Mouse (Mus musculus): ENCODE data around the gene Gm20388. TPM values are rescaled to one million over a fixed set of nuclear protein-coding genes. Genes with fewer than 3 reads are reported as not detected.

Gene Gm20388
- polyA plus RNA-seq, 1 experiment from 2014 or later: not detected

DNA sequence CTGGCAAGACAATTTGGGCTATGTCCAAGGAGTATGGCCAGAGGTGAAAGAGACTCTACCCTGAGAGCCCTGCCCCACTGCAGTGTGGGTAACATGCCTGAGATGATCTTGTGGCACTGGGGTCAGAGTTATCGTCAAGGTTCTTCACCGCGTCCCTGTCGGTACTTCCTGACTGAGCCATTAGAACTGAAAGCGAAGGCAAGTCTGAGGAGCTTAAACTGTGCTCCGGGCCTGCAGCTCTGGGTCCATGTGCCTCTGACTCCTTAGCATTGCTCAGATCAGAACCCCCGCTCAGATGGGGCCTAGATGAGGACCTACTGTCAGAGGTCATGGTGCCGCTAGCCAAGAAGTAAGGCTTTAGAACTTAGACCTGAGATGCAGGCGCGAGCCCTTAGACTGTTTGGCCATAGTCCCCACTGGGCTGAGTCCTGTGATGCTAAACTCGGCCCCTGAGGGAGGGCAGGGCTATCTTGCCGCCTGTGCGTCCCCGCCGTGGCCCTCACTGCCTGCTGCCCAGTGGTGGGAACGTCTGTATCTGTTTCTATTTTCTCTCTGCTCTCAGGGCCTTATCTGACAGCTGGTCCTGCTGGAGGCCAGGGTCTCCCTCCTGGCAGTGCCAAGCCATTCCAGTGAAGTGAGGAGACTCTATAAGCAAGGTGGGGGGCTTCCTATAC is 2389.1 kb downstream of the Gm20388 start:
- 68% methylated on average over 16 of the region's 16 CpGs for WGBS
- no peak for ATAC-seq (ENCODE audit: insufficient number of reproducible peaks, insufficient read depth, low FRiP score, low TSS enrichment, low read depth)
- H3K27ac ChIP-seq: no peak overlapping the region
- peaks cover 48% of the 10 kb centered on the region for H3K4me1 ChIP-seq
- H3K4me3 ChIP-seq: no peak overlapping the region
- H3K9me3 ChIP-seq: no peaks in the 10 kb centered on the region
- H3K36me3 ChIP-seq: no peaks in the 10 kb centered on the region
- no peaks in the 10 kb centered on the region for H3K27me3 ChIP-seq
- H3K4me2 ChIP-seq: no peak overlapping the region
- no peak overlapping the region for H3K9ac ChIP-seq

- H3K27ac ChIP-seq: no peak overlapping the region
Observed at GRCm38 (mm10) chr8:122301081-122301480, 2390.4 kb downstream of the Gm20388 start.

DNA sequence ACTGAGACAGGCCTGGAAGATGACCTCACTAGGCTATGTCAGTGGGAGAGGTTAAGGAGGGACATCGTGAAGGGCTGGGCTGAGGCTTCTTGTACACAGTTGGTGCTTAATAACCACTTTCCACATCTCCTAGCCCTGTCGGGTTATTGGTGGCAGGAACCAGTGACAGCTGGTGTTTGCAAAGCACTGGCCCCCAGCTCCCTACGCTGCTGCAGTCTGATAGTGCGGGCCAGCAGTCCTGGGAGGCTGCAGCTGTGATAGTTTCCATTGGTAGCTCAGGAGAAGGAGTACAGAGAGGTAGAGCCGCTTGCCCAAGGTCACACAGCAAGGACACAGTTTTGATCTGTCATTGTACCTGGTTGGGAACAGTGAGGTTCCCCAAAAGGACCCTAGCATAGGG is 2391.2 kb downstream of the Gm20388 start:
- Histone ChIP-seq H3K27ac (no peak overlapping the region), H3K4me2 (no peak overlapping the region; the same call in 1 of the 2 replicates), H3K36me3 (0 out of 2 replicates have a peak, but pooled peaks cover 5% of the 10 kb centered on the region), H3K27me3 (no peaks in the 10 kb centered on the region), H3K4me3 (no peak overlapping the region), H3K4me1 (peaks cover 30% of the 10 kb centered on the region), H3K9me3 (no peaks in the 10 kb centered on the region), H3K9ac (no peak overlapping the region)
- no peak for ATAC-seq (ENCODE audit: insufficient number of reproducible peaks, insufficient read depth, low FRiP score, low TSS enrichment, low read depth)
- WGBS: 86% methylated on average over 5 of the region's 5 CpGs

More at GRCm38 (mm10) chr8:122301081-122301480, 2390.4 kb downstream of the Gm20388 start:
- Histone ChIP-seq H3K9me3 (no peaks in the 10 kb centered on the region), H3K4me2 (no peak overlapping the region), H3K27me3 (no peaks in the 10 kb centered on the region), H3K4me3 (no peak overlapping the region), H3K36me3 (no peaks in the 10 kb centered on the region), H3K4me1 (peaks cover 37% of the 10 kb centered on the region), H3K9ac (no peak overlapping the region)
- no peak for ATAC-seq (ENCODE audit: insufficient number of reproducible peaks, insufficient read depth, low FRiP score, low TSS enrichment, low read depth)
- WGBS: 83% methylated on average over 13 of the region's 13 CpGs

GRCm38 (mm10) chr8:122303451-122303850 is 2392.8 kb downstream of the Gm20388 start:
- Histone ChIP-seq H3K4me2 (no peak overlapping the region), H3K4me1 (peaks cover 19% of the 10 kb centered on the region), H3K4me3 (no peak overlapping the region), H3K27ac (no peak overlapping the region), H3K9me3 (no peaks in the 10 kb centered on the region), H3K36me3 (peaks cover 13% of the 10 kb centered on the region; the same call in 1 of the 2 replicates), H3K27me3 (no peaks in the 10 kb centered on the region), H3K9ac (no peak overlapping the region)
- no peak for ATAC-seq (ENCODE audit: insufficient number of reproducible peaks, insufficient read depth, low FRiP score, low TSS enrichment, low read depth)
- WGBS: 65% methylated on average over 6 of the region's 6 CpGs

GRCm38 (mm10) chr8:122304058-122304457 is 2393.4 kb downstream of the Gm20388 start:
- H3K27me3 ChIP-seq: no peaks in the 10 kb centered on the region
- H3K9me3 ChIP-seq: no peaks in the 10 kb centered on the region
- ATAC-seq (ENCODE audit: insufficient number of reproducible peaks, insufficient read depth, low FRiP score, low TSS enrichment, low read depth): no peak
- peaks cover 16% of the 10 kb centered on the region; the same call in 1 of the 2 replicates for H3K36me3 ChIP-seq
- H3K9ac ChIP-seq: no peak overlapping the region
- no peak overlapping the region for H3K4me2 ChIP-seq
- H3K4me3 ChIP-seq: no peak overlapping the region
- no peak overlapping the region for H3K27ac ChIP-seq
- peaks cover 16% of the 10 kb centered on the region for H3K4me1 ChIP-seq
- 7% methylated on average over 3 of the region's 3 CpGs for WGBS

- H3K4me1 ChIP-seq: peaks cover 16% of the 10 kb centered on the region
- H3K4me3 ChIP-seq: no peak overlapping the region
- no peak overlapping the region for H3K4me2 ChIP-seq
- peaks cover 19% of the 10 kb centered on the region; the same call in 1 of the 2 replicates for H3K36me3 ChIP-seq
- H3K27me3 ChIP-seq: no peaks in the 10 kb centered on the region
- 84% methylated on average over 26 of the region's 26 CpGs for WGBS
- no peaks in the 10 kb centered on the region for H3K9me3 ChIP-seq
- no peak for ATAC-seq (ENCODE audit: insufficient number of reproducible peaks, insufficient read depth, low FRiP score, low TSS enrichment, low read depth)
- no peak overlapping the region for H3K9ac ChIP-seq
- no peak overlapping the region; the same call in 1 of the 2 replicates for H3K27ac ChIP-seq
Observed at GRCm38 (mm10) chr8:122306660-122307399, 2396.2 kb downstream of the Gm20388 start.

DNA sequence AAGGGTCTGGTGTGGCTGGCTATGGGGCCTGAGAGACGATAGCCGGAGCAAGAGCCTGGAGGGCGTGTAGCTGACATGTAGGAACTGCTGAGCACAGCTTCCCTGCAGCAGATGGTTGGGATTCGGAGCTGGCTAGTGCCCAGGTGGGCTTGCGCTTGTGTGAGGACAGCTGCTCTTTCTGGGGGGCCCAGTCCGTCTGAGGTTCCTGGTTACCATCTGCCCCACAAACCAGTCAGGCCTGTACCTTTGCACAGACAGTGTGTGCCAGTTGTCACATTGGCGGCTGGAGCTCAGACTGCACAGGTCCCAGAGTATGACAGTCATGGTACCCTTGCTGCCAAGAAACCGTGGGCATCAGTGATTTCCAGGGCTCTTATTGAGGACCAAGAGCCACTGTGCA is 2397.2 kb downstream of the Gm20388 start:
- no peak overlapping the region for H3K4me3 ChIP-seq
- no peak overlapping the region for H3K4me2 ChIP-seq
- no peaks in the 10 kb centered on the region for H3K9me3 ChIP-seq
- peaks cover 19% of the 10 kb centered on the region; the same call in 1 of the 2 replicates for H3K36me3 ChIP-seq
- ATAC-seq (ENCODE audit: insufficient number of reproducible peaks, insufficient read depth, low FRiP score, low TSS enrichment, low read depth): no peak
- H3K9ac ChIP-seq: peak overlapping the region; percentile 49
- no peaks in the 10 kb centered on the region for H3K27me3 ChIP-seq
- H3K27ac ChIP-seq: no peak overlapping the region
- 78% methylated on average over 8 of the region's 8 CpGs for WGBS
- H3K4me1 ChIP-seq: peaks cover 8% of the 10 kb centered on the region

- Histone ChIP-seq H3K27ac (no peak overlapping the region), H3K4me3 (no peak overlapping the region), H3K27me3 (no peaks in the 10 kb centered on the region), H3K9ac (no peak overlapping the region), H3K4me2 (no peak overlapping the region), H3K9me3 (no peaks in the 10 kb centered on the region), H3K36me3 (peaks cover 19% of the 10 kb centered on the region; the same call in 1 of the 2 replicates), H3K4me1 (no peaks in the 10 kb centered on the region; the same call in 1 of the 2 replicates)
- no peak for ATAC-seq (ENCODE audit: insufficient number of reproducible peaks, insufficient read depth, low FRiP score, low TSS enrichment, low read depth)
- 86% methylated on average over 12 of the region's 12 CpGs for WGBS
Observed at GRCm38 (mm10) chr8:122309272-122309671, 2398.6 kb downstream of the Gm20388 start.

DNA sequence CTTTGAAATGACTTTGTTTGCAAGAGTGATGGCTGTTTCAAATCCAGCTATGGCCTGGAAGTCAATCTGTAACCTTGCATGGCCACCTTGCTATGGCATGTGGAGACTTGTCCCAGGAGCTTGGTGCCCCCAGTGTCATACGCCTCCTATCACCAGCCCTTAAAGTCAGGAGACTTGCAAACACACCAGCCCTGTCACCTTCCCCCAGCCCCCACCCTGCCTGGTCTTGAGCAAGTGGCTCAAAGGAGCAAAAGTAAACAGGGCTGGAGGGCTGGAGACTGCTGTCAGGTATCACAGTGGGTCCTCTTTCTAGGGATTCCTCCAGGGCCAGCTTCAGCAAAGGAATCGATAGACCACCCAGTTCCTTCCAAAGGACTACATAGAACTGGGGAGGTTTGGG is 2400.5 kb downstream of the Gm20388 start:
- WGBS: 81% methylated on average over 2 of the region's 2 CpGs
- Histone ChIP-seq H3K4me1 (no peaks in the 10 kb centered on the region), H3K27me3 (no peaks in the 10 kb centered on the region), H3K4me3 (no peak overlapping the region), H3K4me2 (no peak overlapping the region), H3K9me3 (no peaks in the 10 kb centered on the region), H3K9ac (no peak overlapping the region), H3K36me3 (peaks cover 19% of the 10 kb centered on the region; the same call in 1 of the 2 replicates), H3K27ac (no peak overlapping the region)
- no peak for ATAC-seq (ENCODE audit: insufficient number of reproducible peaks, insufficient read depth, low FRiP score, low TSS enrichment, low read depth)

DNA sequence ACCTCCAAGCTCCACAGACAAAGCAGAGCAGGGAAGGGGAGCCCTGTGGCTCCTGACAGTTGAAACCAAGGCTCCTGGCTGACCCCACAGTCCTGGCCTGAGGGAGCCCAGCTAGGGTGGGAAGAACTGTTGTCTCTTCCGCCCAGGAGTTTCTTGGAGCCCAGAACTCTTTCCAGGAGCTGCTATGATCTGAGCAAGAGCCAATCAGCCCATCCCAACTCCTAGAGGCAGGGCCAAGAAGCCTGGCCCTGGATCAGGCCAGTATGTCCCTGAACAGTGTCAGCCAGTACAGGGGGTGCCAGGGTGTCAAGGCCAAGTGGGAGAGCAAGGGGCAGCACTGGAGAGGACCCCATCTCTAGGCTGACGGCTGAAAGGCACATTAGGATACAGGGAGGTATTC is 2401.9 kb downstream of the Gm20388 start:
- no peaks in the 10 kb centered on the region for H3K4me1 ChIP-seq
- no peak for ATAC-seq (ENCODE audit: insufficient number of reproducible peaks, insufficient read depth, low FRiP score, low TSS enrichment, low read depth)
- WGBS: 67% methylated on average over 2 of the region's 2 CpGs
- H3K36me3 ChIP-seq: peaks cover 11% of the 10 kb centered on the region; the same call in 1 of the 2 replicates
- no peak overlapping the region for H3K4me2 ChIP-seq
- no peak overlapping the region for H3K4me3 ChIP-seq
- no peaks in the 10 kb centered on the region for H3K27me3 ChIP-seq
- no peak overlapping the region for H3K9ac ChIP-seq
- no peaks in the 10 kb centered on the region for H3K9me3 ChIP-seq
- H3K27ac ChIP-seq: no peak overlapping the region

GRCm38 (mm10) chr8:122313310-122313709 is 2402.7 kb downstream of the Gm20388 start:
- no peak overlapping the region for H3K4me3 ChIP-seq
- H3K9me3 ChIP-seq: no peaks in the 10 kb centered on the region
- WGBS: 66% methylated on average over 12 of the region's 12 CpGs
- no peak overlapping the region for H3K4me2 ChIP-seq
- no peak overlapping the region for H3K27ac ChIP-seq
- no peak overlapping the region for H3K9ac ChIP-seq
- ATAC-seq (ENCODE audit: insufficient number of reproducible peaks, insufficient read depth, low FRiP score, low TSS enrichment, low read depth): no peak
- H3K27me3 ChIP-seq: no peaks in the 10 kb centered on the region
- peaks cover 6% of the 10 kb centered on the region; the same call in 1 of the 2 replicates for H3K36me3 ChIP-seq
- 0 out of 2 replicates have a peak, but pooled peaks cover 3% of the 10 kb centered on the region for H3K4me1 ChIP-seq
